Mouse (Mus musculus) E14TG2a.4 (cell line): ENCODE results near the gene Susd3.

ENCODE experiments used
- H3K27me3 ChIP-seq: 2 replicates; pipeline ENCODE4 v1.6.1; 2014; ENCODE audit warnings: low read length, control low read depth; ENCODE audit not compliant: insufficient read depth
- H3K36me3 ChIP-seq: 2 replicates; pipeline ENCODE4 v1.6.1; 2014; ENCODE audit warnings: low read length, control low read depth; ENCODE audit not compliant: insufficient read depth
- H3K4me1 ChIP-seq: replicated peaks from 2 replicates; pipeline ENCODE4 v1.6.1; 2014; ENCODE audit warnings: low read depth, low read length, control low read depth
- H3K4me3 ChIP-seq: replicated peaks from 2 replicates; pipeline ENCODE4 v1.5.1; 2014; ENCODE audit warnings: mild to moderate bottlenecking, low read length
- H3K9me3 ChIP-seq: 2 replicates; pipeline ENCODE4 v1.6.1; 2014; ENCODE audit warnings: low read length, control low read depth
- CTCF ChIP-seq: conservative IDR thresholded peaks from 2 replicates; pipeline ENCODE4 v1.5.1; 2014; ENCODE audit warnings: low read length
- NANOG ChIP-seq: IDR thresholded peaks from 2 replicates; pipeline ENCODE4 v1.6.1; 2014; ENCODE audit warnings: borderline replicate concordance, low read length, mixed read lengths
- POU5F1 ChIP-seq: IDR thresholded peaks from 2 replicates; pipeline ENCODE4 v1.6.1; 2014; ENCODE audit warnings: low read length, borderline replicate concordance

Gene Susd3

DNA sequence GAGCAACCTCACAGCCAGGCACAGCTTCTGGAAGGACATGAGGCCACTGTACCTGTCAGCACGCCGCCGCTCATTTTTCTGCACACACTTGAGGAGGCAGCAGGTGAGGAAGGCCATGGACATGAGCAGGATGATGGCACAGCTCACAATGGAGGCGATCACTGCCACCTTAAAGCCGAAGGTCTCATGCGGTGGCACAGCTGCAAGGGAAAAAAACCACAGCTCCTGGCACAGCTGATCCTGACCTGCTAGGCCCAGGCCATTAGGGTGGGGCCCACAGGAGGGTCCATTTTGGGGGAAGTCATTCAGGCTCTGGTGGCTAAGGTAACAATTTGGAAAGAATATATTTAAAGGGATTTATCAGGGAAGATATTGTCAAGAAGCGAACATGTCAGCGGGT is 9.8 kb downstream of the Susd3 start:
- Histone ChIP-seq H3K9me3 (0 out of 2 replicates have a peak, but pooled peaks cover 4% of the 10 kb centered on the region), H3K4me3 (no peak overlapping the region), H3K36me3 (no peaks in the 10 kb centered on the region), H3K4me1 (no peaks in the 10 kb centered on the region), H3K27me3 (peaks cover 42% of the 10 kb centered on the region)
- TF ChIP-seq POU5F1 = no peak

DNA sequence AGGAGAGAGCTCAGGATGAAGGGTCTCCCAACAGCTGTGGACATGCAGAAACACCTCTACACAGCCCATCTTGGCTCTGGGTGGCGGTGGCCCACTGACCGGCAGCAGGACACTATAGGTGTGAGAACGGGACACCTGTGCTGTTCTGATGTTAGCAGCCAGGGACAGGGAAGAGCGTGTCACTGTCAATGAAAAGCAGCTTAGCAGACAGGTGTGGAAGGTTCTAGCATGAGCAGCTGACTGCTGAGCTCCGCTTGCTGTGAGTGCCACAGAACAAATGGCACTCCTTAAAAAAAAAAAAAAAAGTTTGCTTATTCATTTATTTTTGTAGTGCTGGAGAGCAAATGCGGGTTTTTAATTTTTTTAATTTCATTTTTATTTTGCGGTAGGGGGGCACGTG is 10.9 kb downstream of the Susd3 start:
- TF ChIP-seq CTCF (no peak), NANOG (no peak), POU5F1 (no peak)
- Histone ChIP-seq H3K4me1 (no peaks in the 10 kb centered on the region), H3K9me3 (0 out of 2 replicates have a peak, but pooled peaks cover 4% of the 10 kb centered on the region), H3K27me3 (peaks cover 36% of the 10 kb centered on the region), H3K4me3 (no peak overlapping the region), H3K36me3 (no peaks in the 10 kb centered on the region)

DNA sequence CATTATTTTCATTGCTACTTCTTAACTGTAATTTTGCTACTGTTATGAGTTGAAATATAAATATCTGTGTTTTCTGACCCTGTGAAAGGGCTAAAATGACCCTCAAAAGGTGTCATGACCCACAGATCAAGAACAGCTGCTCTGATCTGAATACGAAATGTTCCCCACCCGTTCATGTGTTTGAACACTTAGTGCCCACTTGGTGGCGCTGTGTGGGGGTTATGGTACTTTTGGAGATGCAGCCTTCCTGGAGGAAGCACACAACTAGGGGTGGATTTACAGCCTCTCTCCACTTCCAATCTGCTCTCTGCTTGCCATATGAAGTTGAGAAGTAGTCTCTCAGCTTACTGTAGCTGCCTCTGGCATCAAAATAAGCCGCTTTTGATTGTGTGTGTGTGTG is 13.8 kb downstream of the Susd3 start:
- TF ChIP-seq POU5F1 (no peak), NANOG (no peak), CTCF (peak; percentile 51)
- H3K4me1 ChIP-seq = no peaks in the 10 kb centered on the region
- H3K36me3 ChIP-seq = no peaks in the 10 kb centered on the region
- 0 out of 2 replicates have a peak, but pooled peaks cover 4% of the 10 kb centered on the region for H3K9me3 ChIP-seq
- H3K4me3 ChIP-seq = no peak overlapping the region
- H3K27me3 ChIP-seq = peaks cover 40% of the 10 kb centered on the region

DNA sequence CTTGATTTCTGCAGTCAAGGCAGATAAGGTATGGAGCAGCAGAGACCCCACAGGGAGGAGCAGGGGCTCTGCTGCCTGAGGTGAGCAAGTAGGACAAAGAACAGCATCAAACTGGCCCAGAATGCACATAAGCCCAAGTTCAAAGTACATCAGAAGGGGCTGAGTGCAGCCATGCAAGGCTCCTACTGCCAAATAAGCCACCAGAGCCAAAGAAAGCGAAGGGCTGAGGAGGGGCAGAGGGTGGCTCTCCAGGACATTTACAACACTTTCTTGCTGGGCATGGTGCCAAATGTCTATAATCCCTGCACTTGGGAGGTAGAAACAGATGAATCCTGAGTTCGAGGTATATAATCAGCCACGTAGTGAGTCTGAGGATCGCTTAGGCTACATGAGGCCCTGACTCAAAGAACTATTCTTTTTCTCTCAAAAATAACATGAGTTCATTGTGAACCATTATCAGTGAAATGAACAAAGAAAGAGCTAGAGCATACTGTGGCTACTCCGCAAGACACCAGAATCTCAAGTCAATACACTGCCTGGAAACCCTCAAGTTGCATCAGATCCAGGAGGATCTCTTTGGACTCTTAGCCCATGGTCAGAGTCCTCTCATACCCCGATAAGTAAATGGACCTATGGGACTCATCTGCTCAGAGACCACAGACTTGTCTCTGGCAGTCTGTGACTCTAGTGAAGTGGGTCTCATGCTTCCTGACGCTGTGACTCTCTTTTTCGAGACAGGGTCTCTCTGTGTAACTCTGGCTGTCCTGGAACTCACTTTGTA is 14.5 kb downstream of the Susd3 start:
- 0 out of 2 replicates have a peak, but pooled peaks cover 4% of the 10 kb centered on the region for H3K9me3 ChIP-seq
- H3K4me1 ChIP-seq = no peaks in the 10 kb centered on the region
- TF ChIP-seq POU5F1 = no peak
- no peak for TF ChIP-seq CTCF
- no peak for TF ChIP-seq NANOG
- no peak overlapping the region for H3K4me3 ChIP-seq
- H3K36me3 ChIP-seq = no peaks in the 10 kb centered on the region
- H3K27me3 ChIP-seq = peaks cover 40% of the 10 kb centered on the region

DNA sequence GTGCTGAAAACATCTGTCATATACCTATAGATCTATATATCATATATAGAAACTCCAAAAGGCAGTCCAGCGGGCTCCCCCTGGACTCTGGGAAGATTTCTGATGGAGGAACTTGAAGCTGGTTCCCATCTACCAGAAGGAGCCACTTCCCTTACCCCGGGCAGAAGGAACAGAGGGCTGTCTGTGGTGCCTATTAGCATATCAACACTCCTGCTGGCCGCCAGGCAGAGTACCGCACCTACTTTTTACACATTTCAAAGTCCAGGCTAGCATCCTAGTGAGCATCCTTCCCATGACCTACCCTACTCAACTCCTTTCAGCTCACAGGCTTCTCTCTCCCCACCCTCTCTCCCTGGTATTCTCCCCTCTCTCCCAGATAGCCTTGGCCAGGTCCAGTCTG is 22.9 kb downstream of the Susd3 start:
- Histone ChIP-seq H3K4me1 (peaks cover 34% of the 10 kb centered on the region), H3K36me3 (no peaks in the 10 kb centered on the region), H3K9me3 (no peaks in the 10 kb centered on the region), H3K27me3 (peaks cover 74% of the 10 kb centered on the region), H3K4me3 (no peak overlapping the region)
- TF ChIP-seq POU5F1 (no peak), NANOG (no peak), CTCF (no peak)

DNA sequence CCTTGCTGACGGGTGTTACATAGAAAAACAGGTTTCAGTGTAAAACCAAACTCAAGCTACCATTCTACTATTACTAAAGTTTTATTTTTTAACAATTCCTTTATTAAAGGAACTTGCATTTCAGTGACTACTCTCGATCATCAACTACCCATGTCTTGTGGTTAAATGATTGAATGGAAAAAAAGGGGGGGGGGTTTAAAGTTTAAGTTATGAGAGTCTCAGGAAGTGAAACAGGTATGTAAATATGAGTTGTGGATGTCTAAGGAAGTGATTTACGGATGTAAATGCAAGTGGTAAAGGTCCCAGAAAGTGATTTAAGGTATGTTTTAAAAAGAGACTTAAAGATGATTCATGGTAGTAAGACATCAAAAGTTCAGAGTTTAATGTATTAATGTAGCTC is 23.3 kb downstream of the Susd3 start:
- no peaks in the 10 kb centered on the region for H3K9me3 ChIP-seq
- H3K4me3 ChIP-seq = no peak overlapping the region
- no peak for TF ChIP-seq POU5F1
- TF ChIP-seq CTCF = no peak
- TF ChIP-seq NANOG = no peak
- H3K27me3 ChIP-seq = peaks cover 74% of the 10 kb centered on the region
- H3K36me3 ChIP-seq = no peaks in the 10 kb centered on the region
- H3K4me1 ChIP-seq = peaks cover 34% of the 10 kb centered on the region

GRCm38 (mm10) chr13:49224729-49225128 is 23.8 kb downstream of the Susd3 start:
- H3K36me3 ChIP-seq = no peaks in the 10 kb centered on the region
- peaks cover 72% of the 10 kb centered on the region for H3K27me3 ChIP-seq
- H3K4me3 ChIP-seq = peak overlapping the region; percentile 20; the same call in 1 of the 2 replicates
- no peaks in the 10 kb centered on the region for H3K9me3 ChIP-seq
- peaks cover 34% of the 10 kb centered on the region for H3K4me1 ChIP-seq
- no peak for TF ChIP-seq CTCF
- no peak for TF ChIP-seq POU5F1
- TF ChIP-seq NANOG = no peak

- H3K27me3 ChIP-seq = peaks cover 74% of the 10 kb centered on the region
- no peaks in the 10 kb centered on the region for H3K9me3 ChIP-seq
- H3K4me3 ChIP-seq = peak overlapping the region; percentile 20; the same call in 1 of the 2 replicates
- no peaks in the 10 kb centered on the region for H3K36me3 ChIP-seq
- H3K4me1 ChIP-seq = peaks cover 34% of the 10 kb centered on the region
- no peak for TF ChIP-seq POU5F1
- no peak for TF ChIP-seq NANOG
- no peak for TF ChIP-seq CTCF
Observed at GRCm38 (mm10) chr13:49224314-49224713, 24.2 kb downstream of the Susd3 start.
